Mouse (Mus musculus) liver, postnatal 0 days (tissue): ENCODE results near the gene Mgll. TPM values are rescaled to one million over a fixed set of nuclear protein-coding genes. Genes with fewer than 3 reads are reported as not detected.

Experiments
- ATAC-seq: fragments of 200-750 bp; cut with Nextera tagmentation; 2 replicates; pipeline ENCODE4 v1.8.0; 2017; ENCODE audit warnings: mild to moderate bottlenecking, moderate library complexity
- DNase-seq: peaks from one replicate; pipeline ENCODE4 v3.0.0-alpha.2; 2016
- H3K27ac ChIP-seq: fragments of 300-500 bp; sonication (generic); 2 replicates; pipeline ENCODE4 v1.5.1; 2014; ENCODE audit warnings: antibody characterized with exemption, moderate library complexity, mild to moderate bottlenecking, low read depth
- H3K27me3 ChIP-seq: fragments of 300-500 bp; sonication (generic); 2 replicates; pipeline ENCODE4 v1.6.1; 2014; ENCODE audit warnings: low read length, control low read depth, mixed read lengths; ENCODE audit not compliant: insufficient read depth
- H3K36me3 ChIP-seq: fragments of 300-500 bp; sonication (generic); replicated peaks from 2 replicates; pipeline ENCODE4 v1.6.1; 2014; ENCODE audit warnings: mild to moderate bottlenecking, control low read depth, low read length, moderate library complexity, mixed read lengths; ENCODE audit not compliant: insufficient read depth
- H3K4me1 ChIP-seq: fragments of 300-500 bp; sonication (generic); 2 replicates; pipeline ENCODE4 v1.6.1; 2014; ENCODE audit warnings: antibody characterized with exemption, mild to moderate bottlenecking, control low read depth; ENCODE audit not compliant: insufficient read depth
- H3K4me2 ChIP-seq: fragments of 300-500 bp; sonication (generic); 2 replicates; pipeline ENCODE4 v1.6.1; 2014; ENCODE audit warnings: low read depth, mild to moderate bottlenecking, low read length, moderate library complexity, mixed read lengths
- H3K4me3 ChIP-seq: fragments of 300-500 bp; sonication (generic); 2 replicates; pipeline ENCODE4 v1.5.1; 2014; ENCODE audit warnings: low read depth, low read length
- H3K9ac ChIP-seq: fragments of 300-500 bp; sonication (generic); replicated peaks from 2 replicates; pipeline ENCODE4 v1.6.1; 2014; ENCODE audit warnings: mild to moderate bottlenecking, moderate library complexity
- H3K9me3 ChIP-seq: fragments of 300-500 bp; sonication (generic); 2 replicates; pipeline ENCODE4 v1.6.1; 2016; ENCODE audit warnings: mild to moderate bottlenecking, control low read depth, low read length, mixed read lengths
- CTCF ChIP-seq: sonication (generic); IDR thresholded peaks from 2 replicates; pipeline ENCODE4 v1.5.1; 2016; ENCODE audit warnings: antibody characterized with exemption, low read depth
- EP300 ChIP-seq: IDR thresholded peaks from 2 replicates; pipeline ENCODE4 v1.6.1; 2016; ENCODE audit warnings: antibody characterized with exemption, low read depth, mild to moderate bottlenecking
- WGBS: fragments of 180-500 bp; shearing (Covaris S2); extraction: QIAGEN DNeasy Blood & Tissue Kit; methylation state at CpG from one replicate; pipeline ENCODE4 v1.1.7; 2014; ENCODE audit not compliant: insufficient replicate concordance; 5-methylcytosine and 5-hydroxymethylcytosine counted together
- polyA plus RNA-seq: library from polyadenylated mRNA; unstranded; fragments of >200 nt; fragmentation: Nextera tagmentation; extraction: Ambion mirVana; gene quantifications from 2 replicates; pipeline ENCODE4 v1.2.1, GENCODE M21; 2015

The Mgll gene
- polyA plus RNA-seq, 1 experiment from 2014 or later = 121 TPM

- Histone ChIP-seq H3K27ac (no peak overlapping the region), H3K27me3 (no peaks in the 10 kb centered on the region), H3K4me2 (no peak overlapping the region), H3K36me3 (no peaks in the 10 kb centered on the region), H3K9me3 (no peaks in the 10 kb centered on the region), H3K4me1 (peaks cover 29% of the 10 kb centered on the region), H3K4me3 (no peak overlapping the region), H3K9ac (no peak overlapping the region)
- WGBS = 72% methylated on average over 4 of the region's 4 CpGs
- ATAC-seq (no peak), DNase-seq (no peak)
- TF ChIP-seq EP300 (no peak), CTCF (no peak)
These were observed 105.4 kb downstream of the Mgll start for GRCm38 (mm10) chr6:88829579-88829978.

- H3K4me2 ChIP-seq = no peak overlapping the region
- 76% methylated on average over 6 of the region's 6 CpGs for WGBS
- no peak for TF ChIP-seq EP300
- TF ChIP-seq CTCF = no peak
- ATAC-seq = no peak
- H3K27ac ChIP-seq = no peak overlapping the region
- H3K4me3 ChIP-seq = no peak overlapping the region
- DNase-seq = no peak
- H3K27me3 ChIP-seq = no peaks in the 10 kb centered on the region
- no peaks in the 10 kb centered on the region for H3K36me3 ChIP-seq
- H3K9ac ChIP-seq = no peak overlapping the region
- H3K9me3 ChIP-seq = no peaks in the 10 kb centered on the region
- peaks cover 35% of the 10 kb centered on the region for H3K4me1 ChIP-seq
These were observed 106.0 kb downstream of the Mgll start for GRCm38 (mm10) chr6:88830112-88830702.

GRCm38 (mm10) chr6:88831456-88831855 lies 107.2 kb downstream of the Mgll start:
- Histone ChIP-seq H3K9me3 (no peaks in the 10 kb centered on the region), H3K4me3 (no peak overlapping the region), H3K4me2 (no peak overlapping the region), H3K36me3 (peaks cover 7% of the 10 kb centered on the region), H3K27ac (no peak overlapping the region), H3K9ac (no peak overlapping the region), H3K27me3 (no peaks in the 10 kb centered on the region), H3K4me1 (peaks cover 43% of the 10 kb centered on the region)
- TF ChIP-seq CTCF = peak; percentile 96
- no peak for TF ChIP-seq EP300
- WGBS = 28% methylated on average over 8 of the region's 8 CpGs
- DNase-seq (peak; percentile 77), ATAC-seq (peak; percentile 15; the same call in 1 of the 2 replicates)

GRCm38 (mm10) chr6:88832663-88833062 lies 108.5 kb downstream of the Mgll start:
- no peaks in the 10 kb centered on the region for H3K27me3 ChIP-seq
- H3K9me3 ChIP-seq = no peaks in the 10 kb centered on the region
- no peak overlapping the region for H3K9ac ChIP-seq
- 64% methylated on average over 5 of the region's 5 CpGs for WGBS
- peak overlapping the region; percentile 65 for H3K27ac ChIP-seq
- ATAC-seq (0 out of 2 replicates have a peak, but pooled peaks have one; percentile 30), DNase-seq (peak; percentile 45)
- TF ChIP-seq EP300 (no peak), CTCF (no peak)
- H3K4me1 ChIP-seq = peaks cover 39% of the 10 kb centered on the region
- H3K4me2 ChIP-seq = no peak overlapping the region
- H3K4me3 ChIP-seq = no peak overlapping the region
- peaks cover 18% of the 10 kb centered on the region for H3K36me3 ChIP-seq

- 89% methylated on average over 5 of the region's 5 CpGs for WGBS
- no peak overlapping the region for H3K4me2 ChIP-seq
- ATAC-seq (peak; percentile 38), DNase-seq (no peak)
- H3K27me3 ChIP-seq = no peaks in the 10 kb centered on the region
- TF ChIP-seq CTCF (no peak), EP300 (peak; percentile 76)
- peaks cover 27% of the 10 kb centered on the region for H3K36me3 ChIP-seq
- no peak overlapping the region for H3K4me3 ChIP-seq
- no peaks in the 10 kb centered on the region for H3K9me3 ChIP-seq
- H3K4me1 ChIP-seq = peaks cover 37% of the 10 kb centered on the region
- H3K9ac ChIP-seq = no peak overlapping the region
- H3K27ac ChIP-seq = peak overlapping the region; percentile 93
These were observed 109.3 kb downstream of the Mgll start for GRCm38 (mm10) chr6:88833340-88834140.

GRCm38 (mm10) chr6:88835047-88835446 lies 110.8 kb downstream of the Mgll start:
- ATAC-seq (peak; percentile 78), DNase-seq (peak; percentile 74)
- Histone ChIP-seq H3K4me2 (peak overlapping the region; percentile 50), H3K27ac (peak overlapping the region; percentile 93), H3K9me3 (no peaks in the 10 kb centered on the region), H3K9ac (peak overlapping the region; percentile 41), H3K36me3 (peaks cover 40% of the 10 kb centered on the region), H3K4me3 (no peak overlapping the region), H3K27me3 (no peaks in the 10 kb centered on the region), H3K4me1 (peaks cover 39% of the 10 kb centered on the region)
- 31% methylated on average over 5 of the region's 5 CpGs for WGBS
- no peak for TF ChIP-seq CTCF
- 0 out of 2 replicates have a peak, but pooled peaks have one; percentile 30 for TF ChIP-seq EP300
